Mouse (Mus musculus) embryo, embryonic 11 days (tissue): ENCODE measurements around the gene Foxg1.
A peak's percentile ranks its signal among the peaks of the same experiment; 100 is the strongest.

Experiments used
- DNase-seq: peaks from one replicate; pipeline ENCODE4 v3.0.0-alpha.2; 2015

The Foxg1 gene

DNA sequence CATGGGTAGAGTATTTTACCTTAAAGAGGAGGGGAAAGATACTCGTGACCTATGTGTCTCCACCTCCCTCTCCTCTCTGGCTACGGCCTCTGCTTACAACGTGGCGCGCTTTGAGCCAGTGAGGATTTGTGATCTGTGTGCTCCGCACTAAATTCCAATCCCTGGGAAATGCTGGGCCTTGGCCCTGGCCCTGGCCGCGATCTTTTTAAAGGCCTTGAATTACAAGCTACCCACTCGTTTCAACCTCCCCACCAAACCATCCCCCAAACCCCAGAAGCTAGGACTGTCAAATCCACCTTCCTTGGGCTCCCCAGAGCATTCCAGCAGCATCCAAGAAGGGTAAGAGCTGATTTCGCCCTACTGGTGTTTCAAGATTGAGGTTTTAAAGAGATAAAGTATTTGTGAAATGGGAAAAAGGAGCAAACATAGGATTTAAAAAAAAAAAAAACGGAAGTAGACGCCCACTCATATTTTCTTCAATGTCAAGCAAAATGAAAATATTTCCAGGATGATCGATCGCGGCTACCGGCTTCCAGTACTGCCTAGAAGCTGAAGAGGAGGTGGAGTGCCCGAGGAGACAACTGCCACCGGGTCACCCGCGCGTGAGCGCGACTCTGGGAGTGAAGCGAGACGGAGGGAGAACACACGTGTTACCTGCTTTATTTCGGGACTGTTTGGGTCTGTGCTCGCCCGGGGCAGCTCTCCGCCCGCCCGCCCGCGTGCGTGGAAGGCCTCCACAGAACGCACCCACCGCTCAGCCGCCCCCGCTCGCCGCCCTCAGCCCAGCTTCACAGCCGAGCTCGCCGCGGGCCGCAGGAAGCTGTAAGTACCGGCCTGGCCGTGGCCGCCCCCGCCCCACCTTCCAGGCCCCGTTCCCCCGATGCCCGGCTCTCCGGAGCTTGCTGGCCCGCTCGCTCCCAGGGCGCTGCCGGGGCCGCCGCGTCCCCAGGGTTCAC lies at the start of gene Foxg1:
Gene Foxg1 (plus strand): TSS at position 96 of the 956 bp plus-strand sequence.
- peak; percentile 55 for DNase-seq

DNA sequence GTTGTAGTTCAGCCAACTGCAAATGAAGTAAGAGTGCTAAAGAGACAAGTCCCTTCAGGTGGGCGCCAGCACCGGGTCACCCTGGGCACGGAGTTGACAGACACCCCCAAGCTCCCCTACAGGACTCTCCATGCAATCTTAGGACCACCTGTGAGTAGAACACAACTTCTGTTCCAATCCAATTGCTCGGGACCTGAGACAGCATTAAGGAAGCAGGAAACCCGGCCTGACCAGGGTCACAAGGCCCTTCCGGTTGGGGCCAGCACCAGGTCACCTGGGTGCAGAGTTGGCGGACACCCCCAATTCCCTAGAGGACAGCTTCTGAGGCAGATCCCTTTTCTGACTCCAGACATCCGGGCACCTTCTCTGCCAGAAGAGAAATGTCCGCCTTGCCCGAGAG lies 32.8 kb upstream of the Foxg1 start:
- no peak for DNase-seq

DNA sequence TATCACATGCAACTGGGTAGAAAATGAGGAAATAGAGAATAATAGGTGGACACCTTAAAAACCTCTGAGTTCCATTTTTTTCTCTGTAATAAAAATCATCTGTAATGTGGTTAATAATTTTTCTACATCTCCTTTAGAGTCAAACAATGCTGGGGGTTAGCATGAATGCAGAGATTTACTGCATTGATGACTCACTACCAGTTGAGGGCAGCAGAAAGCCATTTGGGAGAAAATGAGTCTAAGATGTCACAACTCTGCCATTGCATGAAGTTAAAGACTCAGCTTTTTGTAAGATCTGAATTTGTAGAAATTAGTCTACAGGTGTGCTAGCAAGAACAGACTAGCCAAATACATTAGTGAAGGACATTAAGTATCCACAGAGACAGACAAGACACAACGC lies 13.5 kb upstream of the Foxg1 start:
- peak; percentile 18 for DNase-seq

DNA sequence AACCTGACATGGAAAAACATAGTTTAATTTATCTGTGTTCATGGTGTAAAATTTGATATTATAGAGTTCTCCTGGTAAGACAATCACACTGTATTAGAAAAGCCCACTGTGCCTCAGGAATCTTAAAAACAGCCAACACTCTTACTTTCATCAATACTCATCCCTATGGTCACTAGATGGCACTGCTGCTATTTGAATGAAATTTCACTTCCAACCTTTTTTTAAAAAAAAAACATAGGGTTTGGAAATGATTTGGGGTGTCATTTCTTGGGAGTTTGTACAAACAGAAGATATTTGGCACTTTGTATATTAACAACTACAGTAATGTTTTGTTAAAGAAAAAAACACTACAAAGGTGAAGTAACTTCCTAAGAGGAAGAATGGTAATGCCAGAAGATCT lies 10.3 kb upstream of the Foxg1 start:
- DNase-seq, result peak; percentile 74

DNA sequence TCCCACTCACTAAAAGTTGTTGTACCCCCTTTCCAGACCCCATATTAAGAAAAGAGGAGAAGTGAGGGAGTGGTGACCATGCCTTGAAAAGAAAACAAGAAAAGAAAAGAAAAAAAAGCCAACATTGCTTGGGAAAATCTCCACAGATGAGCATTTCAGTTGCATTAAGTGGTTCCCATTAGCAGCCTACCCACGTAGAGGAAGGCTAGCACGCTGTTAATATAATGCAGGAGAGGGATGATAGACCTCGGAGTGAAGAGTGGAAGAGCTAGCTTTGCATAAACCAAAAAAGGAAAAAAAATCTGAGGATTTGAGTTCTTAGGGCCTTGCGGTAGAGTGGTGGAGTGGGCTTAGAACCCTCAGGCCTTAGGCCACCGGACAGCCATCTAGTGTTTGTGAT lies 9.3 kb upstream of the Foxg1 start:
- peak; percentile 11 for DNase-seq

DNA sequence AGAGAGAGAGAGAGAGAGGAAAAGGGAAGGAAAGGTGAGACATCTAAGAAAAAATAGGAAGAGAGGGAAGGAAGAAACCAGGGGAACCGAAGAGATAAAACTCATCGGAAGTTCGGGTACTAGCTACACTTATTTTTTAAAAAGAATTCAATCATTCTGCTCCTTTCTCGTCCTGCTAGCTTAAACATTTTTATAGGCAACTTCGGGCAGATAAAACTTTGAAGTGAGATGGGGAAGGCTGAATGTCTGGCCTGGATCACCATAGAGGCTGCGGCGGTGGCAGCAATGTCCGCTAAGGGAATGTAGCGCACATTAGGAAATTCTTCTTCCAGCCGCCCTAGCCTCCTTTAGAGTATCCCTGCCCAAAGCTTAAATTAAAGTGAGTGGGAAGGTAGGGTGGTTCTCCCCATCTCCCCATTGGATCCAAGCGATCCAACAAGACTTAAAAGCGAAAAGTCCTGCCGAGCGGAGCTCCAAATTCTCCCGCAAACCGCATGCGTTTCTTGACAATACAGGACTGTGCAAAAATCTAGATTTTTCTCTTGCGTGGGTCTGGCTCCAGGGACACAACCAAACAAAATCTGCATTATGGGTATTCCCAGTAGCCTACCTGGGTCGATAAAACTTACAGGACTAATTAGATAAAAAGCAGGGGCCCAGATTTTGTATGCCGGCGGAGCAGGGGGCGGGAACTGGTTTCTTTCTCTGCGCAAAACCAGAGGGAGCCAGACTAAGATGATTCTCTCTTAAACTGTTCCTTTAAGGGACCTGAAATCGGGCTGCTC lies 8.4 kb upstream of the Foxg1 start:
- DNase-seq, result peak; percentile 48

DNA sequence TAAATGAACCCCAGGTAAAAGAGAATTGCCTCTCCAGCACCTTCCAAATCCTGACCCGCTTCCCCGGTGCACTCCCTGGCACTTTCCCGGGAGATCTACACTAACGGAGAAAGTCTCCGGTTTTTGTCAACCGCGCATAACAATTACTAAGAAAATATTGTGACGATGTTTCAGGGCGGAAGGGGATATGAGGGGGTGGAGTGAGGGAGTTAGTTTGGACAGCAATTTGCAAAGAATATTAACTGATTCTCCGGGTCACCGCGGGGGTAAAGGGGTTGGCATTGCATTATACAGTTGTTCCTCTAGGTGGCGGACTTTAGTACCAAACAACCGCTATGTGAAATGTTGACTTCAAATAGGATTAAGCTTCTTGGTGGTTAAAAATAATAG lies 7.9 kb upstream of the Foxg1 start:
- peak; percentile 72 for DNase-seq

DNA sequence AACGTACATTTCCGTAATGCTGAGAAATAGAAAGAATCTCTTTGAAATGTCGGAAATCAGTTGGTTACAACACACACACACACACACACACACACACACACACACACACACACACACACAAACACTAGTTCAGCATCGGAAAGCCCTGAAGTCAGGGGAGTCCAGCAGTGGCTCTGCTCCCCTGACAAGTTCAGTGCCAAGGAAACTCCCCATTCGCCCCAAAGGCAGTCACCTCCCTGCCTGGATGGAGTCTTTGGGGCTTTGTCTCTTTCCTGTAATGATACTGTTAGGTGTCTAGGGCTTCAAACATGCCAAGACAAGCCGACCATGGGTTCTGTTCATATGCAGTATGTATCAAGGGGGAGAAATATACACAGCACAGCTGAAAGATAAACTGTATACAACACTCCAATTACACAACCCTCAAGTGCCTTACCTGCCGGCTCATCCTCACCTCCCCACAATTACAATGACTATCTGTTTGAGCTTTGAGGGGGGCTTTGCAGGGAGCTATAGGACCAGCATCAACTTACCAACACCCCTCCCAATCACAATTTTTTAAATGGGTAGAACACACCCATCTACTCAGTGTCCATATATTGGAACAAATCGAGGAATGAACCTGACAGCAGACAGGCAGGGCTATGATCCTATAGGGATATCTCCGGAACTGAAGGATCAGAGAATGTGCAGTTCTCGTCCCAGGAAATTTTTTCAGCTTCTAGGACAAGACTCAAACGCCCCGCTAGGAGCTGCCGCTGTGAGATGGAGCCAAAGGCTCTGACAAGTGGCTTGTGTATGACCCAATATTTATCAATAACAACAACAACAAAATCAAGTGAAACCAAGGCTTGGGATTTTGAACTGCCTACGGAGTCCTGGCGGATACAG lies 6.8 kb upstream of the Foxg1 start:
- peak; percentile 16 for DNase-seq

DNA sequence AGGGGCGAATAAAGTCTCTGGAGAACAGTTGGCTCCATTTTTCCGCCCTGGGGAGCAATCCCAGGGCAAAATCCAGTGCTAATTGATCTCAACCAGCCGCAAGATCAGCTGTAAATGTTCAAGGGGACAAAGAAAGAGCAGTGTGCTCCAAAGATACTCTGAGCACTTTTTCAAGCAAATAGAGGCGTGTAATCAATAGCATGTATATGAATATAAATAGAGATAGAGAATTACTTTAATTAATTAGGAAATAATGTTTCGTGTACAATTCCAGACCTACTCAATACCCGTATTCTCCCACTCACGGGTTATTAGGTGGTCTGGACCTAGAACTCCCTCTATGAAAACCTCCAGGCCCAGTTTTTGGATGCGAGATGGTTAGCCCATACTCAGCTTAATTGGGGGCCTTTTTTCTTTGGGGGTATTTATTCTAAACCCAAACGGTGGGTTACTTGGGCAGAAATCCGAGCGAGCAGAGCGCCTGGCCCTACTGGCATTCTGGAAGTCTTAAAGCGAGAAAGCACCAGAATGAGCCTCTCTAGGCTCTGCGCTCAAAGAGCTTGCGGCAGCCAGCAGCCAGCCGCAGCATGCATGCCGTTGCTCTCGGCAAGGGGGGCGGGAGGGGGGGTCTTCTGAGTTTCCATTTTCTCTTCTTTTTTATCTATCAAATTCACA lies 6.0 kb upstream of the Foxg1 start:
- DNase-seq, result peak; percentile 50

DNA sequence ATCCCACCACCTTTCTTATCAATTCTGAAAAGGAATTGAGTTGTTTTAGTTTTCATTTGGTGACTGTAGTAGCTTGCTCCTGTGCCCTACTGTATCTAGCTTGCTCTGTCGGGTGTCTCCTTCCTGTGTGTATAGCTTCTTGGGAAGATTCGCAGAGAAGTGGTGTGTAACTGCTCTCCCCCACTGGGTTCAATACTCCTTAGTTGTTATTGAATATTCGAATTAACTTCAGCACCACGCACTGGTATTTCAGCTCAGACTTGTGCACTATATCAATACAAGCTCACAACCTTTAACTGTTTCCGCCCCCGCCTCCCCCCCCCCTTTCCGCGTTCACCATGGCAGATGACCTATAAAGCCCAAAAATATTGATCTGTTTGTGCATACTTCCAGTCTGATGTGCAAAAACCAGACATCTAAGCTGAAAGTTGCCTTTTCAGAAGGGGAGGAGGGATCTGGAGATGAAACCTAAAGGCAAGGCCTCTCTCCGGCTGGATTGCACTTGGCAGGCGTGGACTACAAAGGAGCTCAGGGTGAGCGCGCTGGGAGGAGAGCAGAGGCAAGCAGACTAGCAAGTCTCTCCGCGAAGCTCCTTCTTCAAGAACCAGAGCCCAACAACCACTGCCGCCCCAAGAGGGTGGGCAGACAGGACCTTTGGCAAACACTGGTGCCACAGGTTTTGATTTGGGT lies 5.0 kb upstream of the Foxg1 start:
- DNase-seq, result peak; percentile 66

DNA sequence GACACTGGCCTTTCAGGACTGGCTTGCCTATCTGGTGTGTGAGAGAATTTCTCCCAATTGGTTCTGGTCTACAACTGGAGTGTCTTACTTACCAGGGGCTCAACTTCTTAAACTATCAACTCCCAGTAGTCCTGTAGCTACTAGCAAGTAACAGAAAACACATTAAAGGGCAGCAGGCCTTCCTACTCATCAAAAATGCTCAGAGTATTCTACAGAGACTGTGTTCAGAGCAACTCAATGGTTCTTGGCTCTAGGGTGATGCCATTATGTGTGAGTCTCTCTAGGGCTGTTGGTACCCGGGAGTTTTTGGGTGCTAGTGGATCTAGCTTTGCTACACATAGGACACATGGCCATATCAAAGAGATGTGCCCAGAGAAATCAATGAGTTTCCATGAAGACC lies 3.5 kb upstream of the Foxg1 start:
- peak; percentile 3 for DNase-seq

DNA sequence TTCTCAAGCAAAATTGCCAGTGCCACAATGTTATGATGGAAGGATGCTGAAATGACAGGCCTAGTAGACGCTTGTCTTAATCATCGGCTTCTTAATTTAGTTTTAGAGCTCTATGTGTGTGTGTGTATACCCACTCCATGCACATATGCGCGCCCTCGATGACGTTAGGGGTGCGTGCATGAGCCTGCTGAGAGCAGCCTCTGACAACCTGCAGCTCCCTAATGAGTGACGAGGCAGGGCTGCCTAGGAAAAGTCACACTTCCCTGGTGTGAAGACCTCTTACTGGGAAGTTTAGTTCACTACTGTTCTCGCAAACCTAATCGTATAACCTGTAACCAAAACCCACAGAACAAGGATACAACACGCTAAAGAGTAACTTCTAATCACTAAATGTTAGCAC lies 3.0 kb upstream of the Foxg1 start:
- peak; percentile 24 for DNase-seq

DNA sequence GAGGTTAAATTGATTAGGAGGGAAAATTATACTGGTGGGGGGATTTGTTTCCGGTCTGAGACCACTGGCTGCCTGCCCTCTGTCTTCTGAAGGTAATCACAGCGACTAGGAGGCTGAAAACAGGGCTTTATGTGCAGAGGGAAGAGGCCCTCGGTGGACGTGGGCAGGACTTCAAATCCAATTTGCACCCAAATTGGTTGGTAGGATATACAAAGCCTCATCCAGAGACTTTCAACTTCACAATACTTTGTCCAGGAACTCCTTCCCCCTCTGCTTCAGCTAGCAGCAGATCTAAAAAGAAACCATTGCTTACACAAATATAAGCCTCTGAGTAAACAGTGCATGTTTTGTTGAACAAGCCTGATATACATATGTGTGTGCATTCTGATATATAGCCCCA lies 2.0 kb upstream of the Foxg1 start:
- DNase-seq, result no peak

DNA sequence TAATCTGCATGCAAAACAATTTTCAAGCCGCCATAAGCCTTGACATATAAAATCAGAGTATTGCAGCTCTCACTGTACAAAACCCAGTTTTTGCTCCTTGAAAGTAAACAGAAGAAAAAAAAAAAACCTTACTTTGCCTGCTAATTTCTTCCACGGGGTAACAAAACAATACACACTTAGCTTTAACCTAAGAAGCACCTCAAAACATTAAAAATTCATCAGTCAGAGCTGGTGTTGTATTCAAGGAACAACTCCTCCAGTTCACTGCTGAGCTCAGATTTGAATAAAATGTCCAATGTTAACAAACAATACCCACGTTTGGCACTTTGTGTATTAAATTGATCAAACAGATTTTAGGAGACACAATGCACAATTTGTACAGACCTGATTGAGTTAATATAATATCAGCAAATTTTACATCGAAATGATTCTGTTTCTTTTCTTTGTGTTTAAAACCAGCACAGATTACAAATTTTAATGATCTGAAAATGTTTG lies 1.4 kb upstream of the Foxg1 start:
- DNase-seq, result peak; percentile 16

DNA sequence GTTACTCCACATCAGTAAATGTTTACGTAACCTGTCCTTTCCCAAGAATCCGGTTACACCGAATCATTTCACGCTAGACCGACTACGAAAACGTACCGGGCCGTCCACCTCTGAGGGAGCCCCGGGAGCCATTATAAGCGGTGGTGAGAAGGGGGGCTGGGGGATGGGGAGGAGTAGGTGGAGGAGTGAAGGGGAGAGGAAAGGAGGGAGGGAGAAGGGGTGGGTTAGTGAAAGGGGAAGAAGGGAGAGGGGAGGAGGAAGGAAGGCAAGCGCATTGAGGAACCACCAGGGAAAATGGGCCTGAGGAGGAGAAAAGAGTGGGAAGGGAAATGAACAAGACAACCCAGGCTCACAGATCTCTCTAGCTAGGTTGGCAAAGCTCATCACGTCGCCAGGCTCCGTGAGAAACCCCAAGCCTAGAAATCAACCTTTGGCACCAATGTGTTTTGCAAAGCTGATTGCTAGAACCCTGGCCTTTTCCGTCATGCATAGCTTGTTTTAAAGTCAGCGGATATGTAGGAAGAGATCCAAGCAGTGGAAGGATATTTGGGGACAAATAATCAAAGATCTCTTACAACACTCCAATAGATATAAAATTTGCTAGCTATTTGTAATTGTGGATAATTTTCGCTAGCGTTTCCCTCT lies 617 bp upstream of the Foxg1 start:
- peak; percentile 58 for DNase-seq

DNA sequence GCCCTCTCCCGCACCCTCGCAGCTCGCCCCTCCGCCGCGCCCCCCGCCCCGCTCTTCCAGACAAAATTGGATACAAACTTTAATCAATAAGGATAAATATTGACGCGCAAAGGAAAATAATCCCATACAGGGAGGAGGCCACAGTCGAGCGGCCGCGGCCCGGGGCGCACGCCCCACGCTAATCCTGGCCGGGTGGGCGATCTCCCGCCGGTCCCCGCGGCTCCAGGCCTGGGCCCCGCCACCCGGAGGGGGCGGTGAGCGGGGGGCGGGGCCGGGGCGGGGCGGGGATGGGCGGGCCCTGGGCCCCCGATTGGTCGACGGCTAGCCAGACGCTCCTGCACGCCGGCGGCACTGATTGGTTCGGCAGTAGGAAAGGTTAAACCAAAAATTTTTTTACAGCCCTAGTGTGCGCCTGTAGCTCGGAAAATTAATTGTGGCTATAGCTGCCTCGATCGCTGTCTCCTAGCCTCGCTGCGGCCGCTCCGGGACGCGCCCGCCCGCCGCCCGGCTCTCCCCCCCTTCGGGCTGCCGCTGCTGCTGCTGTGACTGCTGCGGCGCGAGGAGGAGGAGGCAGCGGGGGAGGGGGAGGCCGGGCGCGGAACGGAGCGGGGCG lies 1.2 kb downstream of the Foxg1 start:
- DNase-seq, result peak; percentile 82

DNA sequence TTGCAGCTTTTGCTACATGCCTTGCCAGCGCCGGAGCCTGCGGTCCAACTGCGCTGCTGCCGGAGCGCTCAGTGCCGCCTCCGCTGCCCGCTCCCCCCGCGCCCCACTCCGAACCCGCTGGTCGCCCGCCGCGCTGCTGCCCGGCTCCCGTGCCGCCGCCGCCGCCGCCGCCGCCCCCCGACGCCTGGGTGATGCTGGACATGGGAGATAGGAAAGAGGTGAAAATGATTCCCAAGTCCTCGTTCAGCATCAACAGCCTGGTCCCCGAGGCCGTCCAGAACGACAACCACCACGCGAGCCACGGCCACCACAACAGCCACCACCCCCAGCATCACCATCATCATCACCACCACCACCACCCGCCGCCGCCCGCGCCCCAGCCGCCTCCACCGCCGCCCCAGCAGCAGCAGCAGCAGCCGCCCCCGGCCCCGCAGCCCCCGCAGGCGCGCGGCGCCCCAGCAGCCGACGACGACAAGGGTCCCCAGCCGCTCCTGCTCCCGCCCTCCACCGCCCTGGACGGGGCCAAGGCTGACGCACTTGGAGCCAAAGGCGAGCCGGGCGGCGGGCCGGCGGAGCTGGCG lies 1.9 kb downstream of the Foxg1 start:
- DNase-seq, result peak; percentile 29

DNA sequence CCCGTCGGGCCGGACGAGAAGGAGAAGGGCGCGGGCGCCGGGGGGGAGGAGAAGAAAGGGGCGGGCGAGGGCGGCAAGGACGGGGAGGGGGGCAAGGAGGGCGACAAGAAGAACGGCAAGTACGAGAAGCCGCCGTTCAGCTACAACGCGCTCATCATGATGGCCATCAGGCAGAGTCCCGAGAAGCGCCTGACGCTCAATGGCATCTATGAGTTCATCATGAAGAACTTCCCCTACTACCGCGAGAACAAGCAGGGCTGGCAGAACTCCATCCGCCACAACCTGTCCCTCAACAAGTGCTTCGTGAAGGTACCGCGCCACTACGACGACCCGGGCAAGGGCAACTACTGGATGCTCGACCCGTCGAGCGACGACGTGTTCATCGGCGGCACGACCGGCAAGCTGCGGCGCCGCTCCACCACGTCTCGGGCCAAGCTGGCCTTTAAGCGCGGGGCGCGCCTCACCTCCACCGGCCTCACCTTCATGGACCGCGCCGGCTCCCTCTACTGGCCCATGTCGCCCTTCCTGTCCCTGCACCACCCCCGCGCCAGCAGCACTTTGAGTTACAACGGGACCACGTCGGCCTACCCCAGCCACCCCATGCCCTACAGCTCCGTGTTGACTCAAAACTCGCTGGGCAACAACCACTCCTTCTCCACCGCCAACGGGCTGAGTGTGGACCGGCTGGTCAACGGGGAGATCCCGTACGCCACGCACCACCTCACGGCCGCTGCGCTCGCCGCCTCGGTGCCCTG lies 2.6 kb downstream of the Foxg1 start, which contains the start of gene Gm43517:
Gene Gm43517 (plus strand): TSS at position 299 of the 755 bp plus-strand sequence.
- DNase-seq, result peak; percentile 52

DNA sequence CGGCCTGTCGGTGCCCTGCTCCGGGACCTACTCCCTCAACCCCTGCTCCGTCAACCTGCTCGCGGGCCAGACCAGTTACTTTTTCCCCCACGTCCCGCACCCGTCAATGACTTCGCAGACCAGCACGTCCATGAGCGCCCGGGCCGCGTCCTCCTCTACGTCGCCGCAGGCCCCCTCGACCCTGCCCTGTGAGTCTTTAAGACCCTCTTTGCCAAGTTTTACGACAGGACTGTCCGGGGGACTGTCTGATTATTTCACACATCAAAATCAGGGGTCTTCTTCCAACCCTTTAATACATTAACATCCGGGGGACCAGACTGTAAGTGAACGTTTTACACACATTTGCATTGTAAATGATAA lies 3.2 kb downstream of the Foxg1 start:
- DNase-seq, result peak; percentile 35
